Mouse (Mus musculus) olfactory bulb, adult 2 months (tissue): ENCODE data around the gene Lrpprc. TPM values are rescaled to one million over a fixed set of nuclear protein-coding genes. Genes with fewer than 3 reads are reported as not detected.
"Not testable (repeated sequence)": the region's sequence is repeated elsewhere in the genome, so short reads cannot be mapped to it uniquely, and the experiment has no call there.

ENCODE experiments used
- H3K27ac ChIP-seq: fragments of 200-500 bp; 2 replicates; pipeline ENCODE4 v1.5.1; 2012; ENCODE audit warnings: low read depth, low read length; ENCODE audit not compliant: insufficient read depth
- H3K4me1 ChIP-seq: fragments of 200-500 bp; 2 replicates; pipeline ENCODE4 v1.6.1; 2012; ENCODE audit warnings: low read length; ENCODE audit not compliant: control insufficient read depth, insufficient read depth
- H3K4me3 ChIP-seq: fragments of 200-500 bp; 2 replicates; pipeline ENCODE4 v1.5.1; 2012; ENCODE audit warnings: mild to moderate bottlenecking, low read depth, low read length, moderate library complexity; ENCODE audit not compliant: insufficient read depth
- CTCF ChIP-seq: fragments of 200-500 bp; IDR thresholded peaks from 2 replicates; pipeline ENCODE4 v1.5.1; 2012; ENCODE audit warnings: low read depth, mild to moderate bottlenecking, low read length, moderate library complexity; ENCODE audit not compliant: insufficient read depth
- POLR2A ChIP-seq: fragments of 200-500 bp; IDR thresholded peaks from 2 replicates; pipeline ENCODE4 v1.6.1; 2012; ENCODE audit warnings: mild to moderate bottlenecking, low read depth, low read length, moderate library complexity; ENCODE audit not compliant: insufficient read depth
- WGBS: fragments of 180-500 bp; shearing (Covaris S2); methylation state at CpG from one replicate; pipeline ENCODE4 v1.1.7; 2018; 5-methylcytosine and 5-hydroxymethylcytosine counted together
- polyA plus RNA-seq: library from polyadenylated mRNA; stranded (reverse); fragments of >200 nt; gene quantifications from 2 replicates; pipeline ENCODE4 v1.2.4, GENCODE M21; 2012; ENCODE audit warnings: low replicate concordance; ENCODE audit not compliant: missing spikeins, insufficient read depth, insufficient read length

Gene Lrpprc
- polyA plus RNA-seq: not detected in 2 replicates

GRCm38 (mm10) chr17:84790447-84791098 is at the start of gene Lrpprc:
Gene Lrpprc (minus strand): TSS chr17:84790789.
- WGBS: 0% methylated on average over 51 of the region's 51 CpGs

GRCm38 (mm10) chr17:84837780-84838179 is 47.2 kb upstream of the Lrpprc start:
- no peaks in the 10 kb centered on the region for H3K4me1 ChIP-seq
- TF ChIP-seq POLR2A (no peak), CTCF (peak; percentile 52)
- 1% methylated on average over 3 of the region's 3 CpGs for WGBS
- H3K4me3 ChIP-seq: no peak overlapping the region
- no peak overlapping the region for H3K27ac ChIP-seq

More at GRCm38 (mm10) chr17:84790447-84791098, at the start of gene Lrpprc:
- Histone ChIP-seq H3K4me3 (peak within 1 kb of the TSS; percentile 82), H3K4me1 (peaks cover 13% of the 10 kb centered on the region; the same call in 1 of the 2 replicates), H3K27ac (peak within 1 kb of the TSS; percentile 97)
- no peak for TF ChIP-seq CTCF
- TF ChIP-seq POLR2A: peak; percentile 45; the same call in 1 of the 2 replicates

- WGBS: 90% methylated on average over 9 of the region's 9 CpGs
- no peak overlapping the region for H3K4me3 ChIP-seq
- no peaks in the 10 kb centered on the region for H3K4me1 ChIP-seq
- no peak for TF ChIP-seq CTCF
- TF ChIP-seq POLR2A: no peak
- H3K27ac ChIP-seq: no peak overlapping the region
Observed at GRCm38 (mm10) chr17:84835249-84835648, 44.7 kb upstream of the Lrpprc start.

DNA sequence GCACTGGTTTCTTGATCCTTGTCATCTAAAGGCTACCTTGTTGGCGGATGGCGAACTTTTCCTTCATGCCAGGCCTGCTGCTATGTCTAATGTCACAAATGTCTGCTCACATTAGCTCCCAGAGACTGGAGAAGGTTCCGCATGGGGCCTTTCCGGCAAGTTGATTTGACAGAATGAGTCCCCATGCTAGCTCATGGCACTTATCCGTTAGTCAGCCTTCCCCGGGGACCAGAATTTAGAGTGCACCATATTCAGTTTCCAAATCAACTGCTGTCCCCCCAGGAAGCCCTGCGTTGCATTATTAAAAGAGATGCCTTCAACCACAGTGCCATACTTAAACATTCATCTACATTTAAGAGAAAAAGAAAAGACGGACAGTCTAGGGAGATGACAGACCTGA is 41.8 kb upstream of the Lrpprc start:
- no peak for TF ChIP-seq CTCF
- no peak for TF ChIP-seq POLR2A
- 71% methylated on average over 8 of the region's 8 CpGs for WGBS
- no peak overlapping the region for H3K27ac ChIP-seq
- H3K4me3 ChIP-seq: no peak overlapping the region
- no peaks in the 10 kb centered on the region for H3K4me1 ChIP-seq

GRCm38 (mm10) chr17:84828301-84828700 is 37.7 kb upstream of the Lrpprc start:
- WGBS: 95% methylated on average over 6 of the region's 6 CpGs
- H3K4me1 ChIP-seq: no peaks in the 10 kb centered on the region
- TF ChIP-seq POLR2A (no peak), CTCF (no peak)

DNA sequence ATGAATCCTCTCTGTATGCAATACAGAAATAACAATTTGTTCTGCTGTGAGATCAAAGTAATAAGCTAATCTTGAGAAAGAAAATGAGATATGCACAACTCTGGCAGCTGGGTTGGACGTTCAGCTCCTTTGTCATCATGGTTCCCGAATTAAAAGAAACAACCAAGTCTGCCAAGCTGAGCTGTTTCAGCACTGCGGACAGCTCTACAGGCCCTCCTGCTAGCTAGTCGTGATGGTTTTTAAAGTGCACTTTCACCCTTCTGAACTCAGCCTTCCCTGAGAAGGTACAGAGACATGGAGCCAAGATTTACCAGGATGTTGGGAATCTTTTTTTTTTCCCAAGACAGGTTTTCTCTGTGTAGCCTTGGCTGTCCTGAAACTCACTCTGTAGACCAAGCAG is 30.0 kb upstream of the Lrpprc start:
- 57% methylated on average over 4 of the region's 4 CpGs for WGBS
- Histone ChIP-seq H3K4me1 (0 out of 2 replicates have a peak, but pooled peaks cover 2% of the 10 kb centered on the region), H3K27ac (no peak overlapping the region), H3K4me3 (no peak overlapping the region)
- no peak for TF ChIP-seq POLR2A
- TF ChIP-seq CTCF: no peak

More at GRCm38 (mm10) chr17:84828301-84828700, 37.7 kb upstream of the Lrpprc start:
- Histone ChIP-seq H3K4me3 (no peak overlapping the region), H3K27ac (no peak overlapping the region)

DNA sequence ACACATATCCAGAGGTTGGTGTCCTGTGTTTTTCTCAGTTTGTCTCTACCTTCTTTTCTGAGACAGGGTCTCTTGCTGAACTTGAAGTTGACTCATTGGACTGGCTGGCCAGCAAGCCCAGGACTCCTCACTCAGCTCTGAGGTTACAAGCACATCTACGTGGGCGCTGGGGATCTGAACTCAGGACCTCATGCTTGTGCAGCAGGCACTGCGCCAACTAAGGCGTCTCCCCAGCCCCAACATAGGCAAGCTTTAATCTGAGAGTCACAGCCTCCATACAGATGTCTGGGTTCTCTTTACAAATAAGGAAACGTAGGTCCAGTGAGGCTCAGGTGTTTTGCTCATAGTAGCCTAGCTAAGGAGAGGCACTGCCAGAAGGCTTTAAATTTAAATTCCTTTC is 27.8 kb upstream of the Lrpprc start:
- TF ChIP-seq CTCF: no peak
- no peak for TF ChIP-seq POLR2A
- WGBS: 96% methylated on average over 5 of the region's 5 CpGs

GRCm38 (mm10) chr17:84816014-84816461 is 25.4 kb upstream of the Lrpprc start:
- Histone ChIP-seq H3K4me1 (0 out of 2 replicates have a peak, but pooled peaks cover 2% of the 10 kb centered on the region), H3K27ac (no peak overlapping the region), H3K4me3 (no peak overlapping the region)
- WGBS: 43% methylated on average over 9 of the region's 9 CpGs
- no peak for TF ChIP-seq CTCF

More for the DNA sequence above, 27.8 kb upstream of the Lrpprc start:
- Histone ChIP-seq H3K4me3 (no peak overlapping the region), H3K4me1 (0 out of 2 replicates have a peak, but pooled peaks cover 2% of the 10 kb centered on the region), H3K27ac (no peak overlapping the region)

DNA sequence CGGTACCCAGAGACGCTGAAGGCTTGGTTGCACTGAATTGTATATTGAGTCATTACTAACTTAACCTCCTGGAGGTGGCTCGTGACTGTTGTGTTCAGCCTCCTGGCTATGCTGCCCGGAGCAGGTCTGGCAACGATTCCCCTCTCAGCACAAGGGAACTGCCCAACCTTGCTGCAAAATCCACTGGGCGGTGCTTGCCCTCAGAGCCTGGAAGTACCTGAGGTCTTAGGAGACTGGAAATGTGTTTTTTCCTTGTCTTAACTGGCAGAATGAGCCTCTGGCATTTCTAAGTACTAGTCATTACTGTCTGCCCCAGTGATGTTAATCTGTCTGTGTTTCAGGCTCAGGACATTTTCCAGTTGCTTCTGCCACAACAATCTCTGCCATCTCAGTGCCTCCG is 24.3 kb upstream of the Lrpprc start:
- WGBS: 61% methylated on average over 7 of the region's 7 CpGs

DNA sequence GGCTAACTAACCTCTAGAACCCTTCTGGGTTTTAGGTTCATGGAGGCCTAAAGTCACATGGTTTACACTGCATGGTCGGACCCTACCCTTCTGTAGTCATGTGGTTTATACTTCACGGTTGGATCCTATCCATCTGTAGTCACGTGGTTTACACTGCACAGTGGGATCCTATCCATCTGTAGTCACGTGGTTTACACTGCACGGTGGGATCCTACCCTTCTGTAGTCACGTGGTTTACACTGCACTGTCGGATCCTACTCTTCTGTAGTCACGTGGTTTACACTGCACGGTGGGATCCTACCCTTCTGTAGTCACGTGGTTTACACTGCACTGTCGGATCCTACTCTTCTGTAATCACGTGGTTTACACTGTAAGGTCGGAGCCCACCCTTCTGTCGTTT is 23.6 kb upstream of the Lrpprc start:
- WGBS: 86% methylated on average over 14 of the region's 14 CpGs
- not testable (repeated sequence) for H3K4me3 ChIP-seq, H3K4me1 ChIP-seq

More for the DNA sequence above, 24.3 kb upstream of the Lrpprc start:
- TF ChIP-seq POLR2A (no peak), CTCF (no peak)
- H3K27ac ChIP-seq: no peak overlapping the region
- 0 out of 2 replicates have a peak, but pooled peaks cover 2% of the 10 kb centered on the region for H3K4me1 ChIP-seq
- H3K4me3 ChIP-seq: no peak overlapping the region

More for the DNA sequence above, 23.6 kb upstream of the Lrpprc start:
- not testable (repeated sequence) for H3K27ac ChIP-seq
